Mouse (Mus musculus): ENCODE measurements around the gene Rgs7bp. TPM values are rescaled to one million over a fixed set of nuclear protein-coding genes. Genes with fewer than 3 reads are reported as not detected.

Gene Rgs7bp
- polyA plus RNA-seq, 1 experiment from 2014 or later = 2.8 TPM

- H3K4me2 ChIP-seq (ENCODE audit: low read depth, low read length) = no peak overlapping the region
- H3K4me3 ChIP-seq (ENCODE audit: low read length) = no peak overlapping the region
- 79% methylated on average over 7 of the region's 7 CpGs for WGBS
Measured at GRCm38 (mm10) chr13:104960206-104960928, 94.4 kb downstream of the Rgs7bp start.

GRCm38 (mm10) chr13:104959733-104960132 lies 95.0 kb downstream of the Rgs7bp start:
- peak overlapping the region; percentile 23; the same call in 1 of the 2 replicates for H3K4me2 ChIP-seq (ENCODE audit: low read depth, low read length)
- no peak overlapping the region for H3K4me3 ChIP-seq (ENCODE audit: low read length)
- H3K4me1 ChIP-seq (ENCODE audit: control insufficient read depth, insufficient read depth, low read length) = peaks cover 12% of the 10 kb centered on the region
- 39% methylated on average over 4 of the region's 4 CpGs for WGBS
- H3K36me3 ChIP-seq (ENCODE audit: control insufficient read depth, insufficient read depth) = no peaks in the 10 kb centered on the region
- ATAC-seq (replicated peaks; ENCODE audit: extremely low read depth, insufficient read depth, low FRiP score) = no peak
- no peak overlapping the region for H3K9ac ChIP-seq (ENCODE audit: low read length)
- peak overlapping the region; percentile 35; the same call in 1 of the 2 replicates for H3K27ac ChIP-seq (ENCODE audit: low read length)
- H3K27me3 ChIP-seq (ENCODE audit: control insufficient read depth, insufficient read depth, low read length) = no peaks in the 10 kb centered on the region
- no peaks in the 10 kb centered on the region for H3K9me3 ChIP-seq (replicated peaks; ENCODE audit: control insufficient read depth, low read length)

More at GRCm38 (mm10) chr13:104960206-104960928, 94.4 kb downstream of the Rgs7bp start:
- Histone ChIP-seq H3K36me3 (ENCODE audit: control insufficient read depth, insufficient read depth) (no peaks in the 10 kb centered on the region), H3K27ac (ENCODE audit: low read length) (no peak overlapping the region), H3K4me1 (ENCODE audit: control insufficient read depth, insufficient read depth, low read length) (peaks cover 12% of the 10 kb centered on the region), H3K27me3 (ENCODE audit: control insufficient read depth, insufficient read depth, low read length) (no peaks in the 10 kb centered on the region), H3K9me3 (replicated peaks; ENCODE audit: control insufficient read depth, low read length) (no peaks in the 10 kb centered on the region), H3K9ac (ENCODE audit: low read length) (no peak overlapping the region)
- ATAC-seq (replicated peaks; ENCODE audit: extremely low read depth, insufficient read depth, low FRiP score) = no peak

- no peaks in the 10 kb centered on the region for H3K27me3 ChIP-seq (ENCODE audit: control insufficient read depth, insufficient read depth, low read length)
- WGBS = under 1% methylated on average over 7 of the region's 7 CpGs
- H3K27ac ChIP-seq (ENCODE audit: low read length) = no peak overlapping the region
- peak overlapping the region; percentile 38; the same call in 1 of the 2 replicates for H3K9ac ChIP-seq (ENCODE audit: low read length)
- no peaks in the 10 kb centered on the region for H3K4me1 ChIP-seq (ENCODE audit: control insufficient read depth, insufficient read depth, low read length)
- peak overlapping the region; percentile 26 for H3K4me3 ChIP-seq (ENCODE audit: low read length)
- no peaks in the 10 kb centered on the region for H3K9me3 ChIP-seq (replicated peaks; ENCODE audit: control insufficient read depth, low read length)
- H3K4me2 ChIP-seq (ENCODE audit: low read depth, low read length) = peak overlapping the region; percentile 58
- ATAC-seq (replicated peaks; ENCODE audit: extremely low read depth, insufficient read depth, low FRiP score) = peak; percentile 73
- no peaks in the 10 kb centered on the region for H3K36me3 ChIP-seq (ENCODE audit: control insufficient read depth, insufficient read depth)
Measured at GRCm38 (mm10) chr13:104947958-104948357, 106.8 kb downstream of the Rgs7bp start.

GRCm38 (mm10) chr13:104940483-104940882 lies 114.2 kb downstream of the Rgs7bp start:
- Histone ChIP-seq H3K27ac (ENCODE audit: low read length) (no peak overlapping the region), H3K9me3 (replicated peaks; ENCODE audit: control insufficient read depth, low read length) (no peaks in the 10 kb centered on the region), H3K4me3 (ENCODE audit: low read length) (no peak overlapping the region), H3K27me3 (ENCODE audit: control insufficient read depth, insufficient read depth, low read length) (no peaks in the 10 kb centered on the region), H3K9ac (ENCODE audit: low read length) (no peak overlapping the region), H3K4me2 (ENCODE audit: low read depth, low read length) (no peak overlapping the region), H3K4me1 (ENCODE audit: control insufficient read depth, insufficient read depth, low read length) (no peaks in the 10 kb centered on the region), H3K36me3 (ENCODE audit: control insufficient read depth, insufficient read depth) (no peaks in the 10 kb centered on the region)
- no peak for ATAC-seq (replicated peaks; ENCODE audit: extremely low read depth, insufficient read depth, low FRiP score)
- WGBS = 87% methylated on average over 8 of the region's 8 CpGs

GRCm38 (mm10) chr13:104939856-104940255 lies 114.9 kb downstream of the Rgs7bp start:
- Histone ChIP-seq H3K27me3 (ENCODE audit: control insufficient read depth, insufficient read depth, low read length) (no peaks in the 10 kb centered on the region), H3K9me3 (replicated peaks; ENCODE audit: control insufficient read depth, low read length) (no peaks in the 10 kb centered on the region), H3K4me3 (ENCODE audit: low read length) (no peak overlapping the region), H3K4me2 (ENCODE audit: low read depth, low read length) (no peak overlapping the region), H3K4me1 (ENCODE audit: control insufficient read depth, insufficient read depth, low read length) (no peaks in the 10 kb centered on the region), H3K9ac (ENCODE audit: low read length) (no peak overlapping the region), H3K27ac (ENCODE audit: low read length) (no peak overlapping the region), H3K36me3 (ENCODE audit: control insufficient read depth, insufficient read depth) (no peaks in the 10 kb centered on the region)
- ATAC-seq (replicated peaks; ENCODE audit: extremely low read depth, insufficient read depth, low FRiP score) = no peak
- 4% methylated on average over 4 of the region's 4 CpGs for WGBS

- no peaks in the 10 kb centered on the region for H3K4me1 ChIP-seq (ENCODE audit: control insufficient read depth, insufficient read depth, low read length)
- no peaks in the 10 kb centered on the region for H3K27me3 ChIP-seq (ENCODE audit: control insufficient read depth, insufficient read depth, low read length)
- no peaks in the 10 kb centered on the region for H3K9me3 ChIP-seq (replicated peaks; ENCODE audit: control insufficient read depth, low read length)
- H3K4me3 ChIP-seq (ENCODE audit: low read length) = no peak overlapping the region
- no peak overlapping the region for H3K9ac ChIP-seq (ENCODE audit: low read length)
- no peak for ATAC-seq (replicated peaks; ENCODE audit: extremely low read depth, insufficient read depth, low FRiP score)
- 72% methylated on average over 13 of the region's 13 CpGs for WGBS
- H3K36me3 ChIP-seq (ENCODE audit: control insufficient read depth, insufficient read depth) = no peaks in the 10 kb centered on the region
- no peak overlapping the region for H3K4me2 ChIP-seq (ENCODE audit: low read depth, low read length)
- H3K27ac ChIP-seq (ENCODE audit: low read length) = no peak overlapping the region
Measured at GRCm38 (mm10) chr13:104938966-104939593, 115.7 kb downstream of the Rgs7bp start.

GRCm38 (mm10) chr13:104937759-104938158 lies 117.0 kb downstream of the Rgs7bp start:
- 23% methylated on average over 4 of the region's 6 CpGs for WGBS
- Histone ChIP-seq H3K9me3 (replicated peaks; ENCODE audit: control insufficient read depth, low read length) (no peaks in the 10 kb centered on the region), H3K27me3 (ENCODE audit: control insufficient read depth, insufficient read depth, low read length) (no peaks in the 10 kb centered on the region), H3K27ac (ENCODE audit: low read length) (no peak overlapping the region), H3K4me2 (ENCODE audit: low read depth, low read length) (peak overlapping the region; percentile 63), H3K4me3 (ENCODE audit: low read length) (peak overlapping the region; percentile 42), H3K4me1 (ENCODE audit: control insufficient read depth, insufficient read depth, low read length) (no peaks in the 10 kb centered on the region), H3K36me3 (ENCODE audit: control insufficient read depth, insufficient read depth) (no peaks in the 10 kb centered on the region), H3K9ac (ENCODE audit: low read length) (no peak overlapping the region)
- no peak for ATAC-seq (replicated peaks; ENCODE audit: extremely low read depth, insufficient read depth, low FRiP score)

GRCm38 (mm10) chr13:104936586-104936985 lies 118.1 kb downstream of the Rgs7bp start:
- no peak overlapping the region for H3K27ac ChIP-seq (ENCODE audit: low read length)
- whole genome bisulfite sequencing = 87% methylated on average over 2 of the region's 2 CpGs

More at GRCm38 (mm10) chr13:104936586-104936985, 118.1 kb downstream of the Rgs7bp start:
- Histone ChIP-seq H3K4me1 (ENCODE audit: control insufficient read depth, insufficient read depth, low read length) (no peaks in the 10 kb centered on the region), H3K4me2 (ENCODE audit: low read depth, low read length) (no peak overlapping the region), H3K9ac (ENCODE audit: low read length) (no peak overlapping the region), H3K4me3 (ENCODE audit: low read length) (no peak overlapping the region), H3K9me3 (replicated peaks; ENCODE audit: control insufficient read depth, low read length) (no peaks in the 10 kb centered on the region), H3K36me3 (ENCODE audit: control insufficient read depth, insufficient read depth) (no peaks in the 10 kb centered on the region), H3K27me3 (ENCODE audit: control insufficient read depth, insufficient read depth, low read length) (no peaks in the 10 kb centered on the region)
- no peak for ATAC-seq (replicated peaks; ENCODE audit: extremely low read depth, insufficient read depth, low FRiP score)
